Mouse (Mus musculus) erythroblast, embryonic 14.5 days (primary cell): Measurements from ENCODE around the gene 6030468B19Rik.

Experiments
- GATA1 ChIP-seq: IDR thresholded peaks from 2 replicates; pipeline ENCODE4 v1.6.1; 2012; ENCODE audit warnings: low read length, inconsistent platforms, mixed read lengths
- TAL1 ChIP-seq: IDR thresholded peaks from 3 replicates; pipeline ENCODE4 v1.6.1; 2012; ENCODE audit warnings: low read length, inconsistent platforms, mixed read lengths

DNA sequence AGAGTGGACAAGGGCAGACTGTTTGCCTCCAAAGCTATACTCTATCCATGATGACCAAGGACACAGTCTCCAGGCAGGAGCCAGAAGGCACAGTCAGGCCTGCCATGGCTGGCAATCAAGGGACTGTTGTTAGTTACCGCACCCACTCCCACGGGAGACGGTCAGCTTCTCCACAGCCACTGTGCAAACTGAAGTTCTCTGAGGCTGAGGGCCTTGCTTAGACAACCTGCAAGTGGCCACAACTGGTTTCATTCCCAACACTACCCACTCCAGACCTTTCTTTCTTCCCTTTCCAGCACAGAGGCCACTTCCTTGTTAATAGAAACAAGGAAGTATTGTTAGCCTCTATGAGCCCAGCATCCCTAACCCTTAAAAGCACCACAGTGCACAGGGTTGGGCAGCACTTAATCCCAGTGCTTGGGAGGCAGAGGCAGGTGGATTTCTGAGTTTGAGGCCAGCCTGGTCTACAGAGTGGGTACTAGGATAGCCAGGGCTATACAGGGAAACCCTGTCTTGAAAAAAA is 5.8 kb downstream of the 6030468B19Rik start:
- TF ChIP-seq GATA1 (no peak), TAL1 (no peak)
